Mouse (Mus musculus) right cerebral cortex, adult 18-20 months (tissue): Measurements from ENCODE around the gene Cdpf1.

Source experiments
- DNase-seq: peaks from one replicate; pipeline ENCODE4 v3.0.0; 2022; ENCODE audit warnings: mixed read lengths

Cdpf1 gene

GRCm38 (mm10) chr15:85811535-85812277 lies at the start of gene Cdpf1:
Cdpf1 (minus strand) TSS chr15:85811697.
- peak; percentile 99 for DNase-seq

GRCm38 (mm10) chr15:85859490-85860031 lies 48.1 kb upstream of the Cdpf1 start, which contains the start of gene Gtse1:
Gtse1 (plus strand) TSS chr15:85859745.
- DNase-seq = peak; percentile 96

- DNase-seq = no peak
These were observed 47.5 kb upstream of the Cdpf1 start for GRCm38 (mm10) chr15:85858980-85859489.

- no peak for DNase-seq
These were observed 40.3 kb upstream of the Cdpf1 start for GRCm38 (mm10) chr15:85851656-85852392.

- no peak for DNase-seq
These were observed 33.6 kb upstream of the Cdpf1 start for GRCm38 (mm10) chr15:85845071-85845470.

- DNase-seq = no peak
These were observed 30.4 kb upstream of the Cdpf1 start for GRCm38 (mm10) chr15:85841796-85842360.

- DNase-seq = no peak
These were observed 29.5 kb upstream of the Cdpf1 start for GRCm38 (mm10) chr15:85840983-85841382.

GRCm38 (mm10) chr15:85836887-85837286 lies 25.4 kb upstream of the Cdpf1 start:
- no peak for DNase-seq

GRCm38 (mm10) chr15:85835335-85835734 lies 23.8 kb upstream of the Cdpf1 start:
- no peak for DNase-seq

- no peak for DNase-seq
These were observed 21.1 kb upstream of the Cdpf1 start for GRCm38 (mm10) chr15:85832599-85832998.

- peak; percentile 88 for DNase-seq
These were observed 20.6 kb upstream of the Cdpf1 start, which contains the start of gene Ttc38 for GRCm38 (mm10) chr15:85831954-85832590. Ttc38 (plus strand) TSS chr15:85832306.

GRCm38 (mm10) chr15:85829470-85829869 lies 18.0 kb upstream of the Cdpf1 start:
- no peak for DNase-seq

GRCm38 (mm10) chr15:85828071-85828470 lies 16.6 kb upstream of the Cdpf1 start:
- DNase-seq = no peak

GRCm38 (mm10) chr15:85826676-85827075 lies 15.2 kb upstream of the Cdpf1 start:
- DNase-seq = no peak

GRCm38 (mm10) chr15:85822011-85822359 lies 10.5 kb upstream of the Cdpf1 start:
- DNase-seq = no peak

- DNase-seq = peak; percentile 41
These were observed 9.9 kb upstream of the Cdpf1 start, which contains the start of gene Pkdrej for GRCm38 (mm10) chr15:85821203-85822010. Pkdrej (minus strand) TSS chr15:85821734.

GRCm38 (mm10) chr15:85813428-85813827 lies 1.9 kb upstream of the Cdpf1 start:
- DNase-seq = no peak

- DNase-seq = peak; percentile 83
These were observed 533 bp downstream of the Cdpf1 start for GRCm38 (mm10) chr15:85810806-85811521.

- DNase-seq = no peak
These were observed 1.1 kb downstream of the Cdpf1 start for GRCm38 (mm10) chr15:85810462-85810805.

- no peak for DNase-seq
These were observed 2.4 kb downstream of the Cdpf1 start for GRCm38 (mm10) chr15:85809091-85809490.

GRCm38 (mm10) chr15:85808434-85808833 lies 3.1 kb downstream of the Cdpf1 start:
- no peak for DNase-seq
